Mouse (Mus musculus) thymus, postnatal 14 days (tissue): ENCODE data around the gene Rnf10.

ENCODE experiments used
- DNase-seq: peaks from one replicate; pipeline ENCODE4 v3.0.0; 2021

The Rnf10 gene

GRCm38 (mm10) chr5:115233031-115233780 lies 39.5 kb downstream of the Rnf10 start:
- no peak for DNase-seq

- DNase-seq = no peak
Measured at GRCm38 (mm10) chr5:115232516-115232915, 40.2 kb downstream of the Rnf10 start.

- no peak for DNase-seq
Measured at GRCm38 (mm10) chr5:115231552-115232120, 41.1 kb downstream of the Rnf10 start.

GRCm38 (mm10) chr5:115230830-115231551 lies 41.7 kb downstream of the Rnf10 start:
- DNase-seq = no peak

GRCm38 (mm10) chr5:115222485-115222884 lies 50.2 kb downstream of the Rnf10 start:
- DNase-seq = no peak

- no peak for DNase-seq
Measured at GRCm38 (mm10) chr5:115220931-115221640, 51.6 kb downstream of the Rnf10 start.

- DNase-seq = no peak
Measured at GRCm38 (mm10) chr5:115217998-115218397, 54.7 kb downstream of the Rnf10 start.

- no peak for DNase-seq
Measured at GRCm38 (mm10) chr5:115215273-115216185, 57.2 kb downstream of the Rnf10 start.

GRCm38 (mm10) chr5:115214864-115215263 lies 57.8 kb downstream of the Rnf10 start:
- DNase-seq = no peak

GRCm38 (mm10) chr5:115212861-115213260 lies 59.8 kb downstream of the Rnf10 start:
- no peak for DNase-seq

GRCm38 (mm10) chr5:115212451-115212850 lies 60.2 kb downstream of the Rnf10 start:
- DNase-seq = no peak

- DNase-seq = peak; percentile 59
Measured at GRCm38 (mm10) chr5:115210380-115210779, 62.3 kb downstream of the Rnf10 start.

GRCm38 (mm10) chr5:115208601-115209000 lies 64.1 kb downstream of the Rnf10 start:
- DNase-seq = no peak

- no peak for DNase-seq
Measured at GRCm38 (mm10) chr5:115207892-115208291, 64.8 kb downstream of the Rnf10 start.

- no peak for DNase-seq
Measured at GRCm38 (mm10) chr5:115207244-115207643, 65.5 kb downstream of the Rnf10 start.

GRCm38 (mm10) chr5:115204562-115205311 lies 68.0 kb downstream of the Rnf10 start:
- peak; percentile 18 for DNase-seq

- no peak for DNase-seq
Measured at GRCm38 (mm10) chr5:115203735-115204561, 68.8 kb downstream of the Rnf10 start.

GRCm38 (mm10) chr5:115194626-115195221 lies 78.0 kb downstream of the Rnf10 start:
- no peak for DNase-seq

- peak; percentile 90 for DNase-seq
Measured at GRCm38 (mm10) chr5:115193669-115194625, 78.8 kb downstream of the Rnf10 start, which contains the start of gene Cabp1. Gene Cabp1, minus strand, starts transcription at chr5:115194381.
